Mouse (Mus musculus): Measurements from ENCODE around the gene Trim10. TPM values are rescaled to one million over a fixed set of nuclear protein-coding genes. Genes with fewer than 3 reads are reported as not detected.
"Not testable (repeated sequence)": the region's sequence is repeated elsewhere in the genome, so short reads cannot be mapped to it uniquely, and the experiment has no call there.

The Trim10 gene
- polyA plus RNA-seq, 1 experiment from 2014 or later: 5.9 TPM

- not testable (repeated sequence) for ATAC-seq (replicated peaks; ENCODE audit: insufficient number of reproducible peaks, low FRiP score, low TSS enrichment, low read depth); DNase-seq (ENCODE audit: low spot score); H3K4me2 ChIP-seq (ENCODE audit: low read depth, low read length); H3K27me3 ChIP-seq (ENCODE audit: control insufficient read depth, insufficient read depth, low read length); H3K4me3 ChIP-seq (ENCODE audit: low read depth, low read length); H3K36me3 ChIP-seq (replicated peaks; ENCODE audit: control insufficient read depth, insufficient read depth, low read depth, low read length); H3K9me3 ChIP-seq (replicated peaks; ENCODE audit: control insufficient read depth, low read length); H3K4me1 ChIP-seq (ENCODE audit: control insufficient read depth, insufficient read depth, low read length); H3K27ac ChIP-seq (replicated peaks; ENCODE audit: low read depth, low read length); H3K9ac ChIP-seq (replicated peaks; ENCODE audit: low read length)
- 92% methylated on average over 1 of the region's 1 CpGs for WGBS
Measured at GRCm38 (mm10) chr17:36891496-36891895, 22.1 kb downstream of the Trim10 start.

- Histone ChIP-seq H3K36me3 (replicated peaks; ENCODE audit: control insufficient read depth, insufficient read depth, low read depth, low read length) (no peaks in the 10 kb centered on the region), H3K9me3 (replicated peaks; ENCODE audit: control insufficient read depth, low read length) (no peaks in the 10 kb centered on the region), H3K4me2 (ENCODE audit: low read depth, low read length) (no peak overlapping the region), H3K9ac (replicated peaks; ENCODE audit: low read length) (no peak overlapping the region), H3K27me3 (ENCODE audit: control insufficient read depth, insufficient read depth, low read length) (no peaks in the 10 kb centered on the region), H3K4me3 (ENCODE audit: low read depth, low read length) (no peak overlapping the region), H3K27ac (replicated peaks; ENCODE audit: low read depth, low read length) (no peak overlapping the region), H3K4me1 (ENCODE audit: control insufficient read depth, insufficient read depth, low read length) (no peaks in the 10 kb centered on the region)
- WGBS: 9% methylated on average over 2 of the region's 2 CpGs
- ATAC-seq (replicated peaks; ENCODE audit: insufficient number of reproducible peaks, low FRiP score, low TSS enrichment, low read depth) (no peak), DNase-seq (ENCODE audit: low spot score) (peak; percentile 51)
Measured at GRCm38 (mm10) chr17:36892362-36892761, 23.0 kb downstream of the Trim10 start.

GRCm38 (mm10) chr17:36893387-36893786 is 24.0 kb downstream of the Trim10 start:
- Histone ChIP-seq H3K27me3 (ENCODE audit: control insufficient read depth, insufficient read depth, low read length) (no peaks in the 10 kb centered on the region), H3K4me3 (ENCODE audit: low read depth, low read length) (no peak overlapping the region), H3K27ac (replicated peaks; ENCODE audit: low read depth, low read length) (no peak overlapping the region), H3K4me1 (ENCODE audit: control insufficient read depth, insufficient read depth, low read length) (no peaks in the 10 kb centered on the region), H3K36me3 (replicated peaks; ENCODE audit: control insufficient read depth, insufficient read depth, low read depth, low read length) (no peaks in the 10 kb centered on the region), H3K4me2 (ENCODE audit: low read depth, low read length) (no peak overlapping the region), H3K9me3 (replicated peaks; ENCODE audit: control insufficient read depth, low read length) (no peaks in the 10 kb centered on the region), H3K9ac (replicated peaks; ENCODE audit: low read length) (no peak overlapping the region)
- no peak for DNase-seq (ENCODE audit: low spot score)
- 79% methylated on average over 5 of the region's 5 CpGs for WGBS
- ATAC-seq (replicated peaks; ENCODE audit: insufficient number of reproducible peaks, low FRiP score, low TSS enrichment, low read depth): no peak

- no peak overlapping the region for H3K4me3 ChIP-seq (ENCODE audit: low read depth, low read length)
- no peaks in the 10 kb centered on the region for H3K27me3 ChIP-seq (ENCODE audit: control insufficient read depth, insufficient read depth, low read length)
- no peak overlapping the region for H3K9ac ChIP-seq (replicated peaks; ENCODE audit: low read length)
- no peaks in the 10 kb centered on the region for H3K36me3 ChIP-seq (replicated peaks; ENCODE audit: control insufficient read depth, insufficient read depth, low read depth, low read length)
- ATAC-seq (replicated peaks; ENCODE audit: insufficient number of reproducible peaks, low FRiP score, low TSS enrichment, low read depth): no peak
- H3K27ac ChIP-seq (replicated peaks; ENCODE audit: low read depth, low read length): no peak overlapping the region
- DNase-seq (ENCODE audit: low spot score): peak; percentile 61
- 88% methylated on average over 1 of the region's 1 CpGs for WGBS
- no peak overlapping the region for H3K4me2 ChIP-seq (ENCODE audit: low read depth, low read length)
- H3K9me3 ChIP-seq (replicated peaks; ENCODE audit: control insufficient read depth, low read length): no peaks in the 10 kb centered on the region
- H3K4me1 ChIP-seq (ENCODE audit: control insufficient read depth, insufficient read depth, low read length): no peaks in the 10 kb centered on the region
Measured at GRCm38 (mm10) chr17:36896583-36896982, 27.2 kb downstream of the Trim10 start.

- ATAC-seq (replicated peaks; ENCODE audit: insufficient number of reproducible peaks, low FRiP score, low TSS enrichment, low read depth): no peak
- no peak overlapping the region for H3K9ac ChIP-seq (replicated peaks; ENCODE audit: low read length)
- DNase-seq (ENCODE audit: low spot score): no peak
- H3K27ac ChIP-seq (replicated peaks; ENCODE audit: low read depth, low read length): no peak overlapping the region
- no peaks in the 10 kb centered on the region for H3K27me3 ChIP-seq (ENCODE audit: control insufficient read depth, insufficient read depth, low read length)
- H3K9me3 ChIP-seq (replicated peaks; ENCODE audit: control insufficient read depth, low read length): no peaks in the 10 kb centered on the region
- H3K4me2 ChIP-seq (ENCODE audit: low read depth, low read length): no peak overlapping the region
- no peaks in the 10 kb centered on the region for H3K36me3 ChIP-seq (replicated peaks; ENCODE audit: control insufficient read depth, insufficient read depth, low read depth, low read length)
- no peaks in the 10 kb centered on the region for H3K4me1 ChIP-seq (ENCODE audit: control insufficient read depth, insufficient read depth, low read length)
- H3K4me3 ChIP-seq (ENCODE audit: low read depth, low read length): no peak overlapping the region
Measured at GRCm38 (mm10) chr17:36897065-36897464, 27.7 kb downstream of the Trim10 start.

GRCm38 (mm10) chr17:36897552-36898205 is 28.3 kb downstream of the Trim10 start, which contains the start of gene Trim31:
TSS of gene Trim31 (plus strand) at chr17:36898118.
- Histone ChIP-seq H3K27me3 (ENCODE audit: control insufficient read depth, insufficient read depth, low read length) (no peaks in the 10 kb centered on the region), H3K4me1 (ENCODE audit: control insufficient read depth, insufficient read depth, low read length) (no peaks in the 10 kb centered on the region), H3K9me3 (replicated peaks; ENCODE audit: control insufficient read depth, low read length) (no peaks in the 10 kb centered on the region), H3K27ac (replicated peaks; ENCODE audit: low read depth, low read length) (no peak within 1 kb of the TSS), H3K36me3 (replicated peaks; ENCODE audit: control insufficient read depth, insufficient read depth, low read depth, low read length) (no peaks in the 10 kb centered on the region), H3K4me3 (ENCODE audit: low read depth, low read length) (no peak within 1 kb of the TSS), H3K4me2 (ENCODE audit: low read depth, low read length) (no peak within 1 kb of the TSS), H3K9ac (replicated peaks; ENCODE audit: low read length) (no peak within 1 kb of the TSS)
- DNase-seq (ENCODE audit: low spot score) (no peak), ATAC-seq (replicated peaks; ENCODE audit: insufficient number of reproducible peaks, low FRiP score, low TSS enrichment, low read depth) (no peak)
- WGBS: 72% methylated on average over 6 of the region's 6 CpGs

- no peak overlapping the region for H3K9ac ChIP-seq (replicated peaks; ENCODE audit: low read length)
- H3K9me3 ChIP-seq (replicated peaks; ENCODE audit: control insufficient read depth, low read length): no peaks in the 10 kb centered on the region
- WGBS: 77% methylated on average over 4 of the region's 4 CpGs
- ATAC-seq (replicated peaks; ENCODE audit: insufficient number of reproducible peaks, low FRiP score, low TSS enrichment, low read depth): no peak
- H3K4me3 ChIP-seq (ENCODE audit: low read depth, low read length): no peak overlapping the region
- no peak overlapping the region for H3K27ac ChIP-seq (replicated peaks; ENCODE audit: low read depth, low read length)
- no peak for DNase-seq (ENCODE audit: low spot score)
- no peaks in the 10 kb centered on the region for H3K4me1 ChIP-seq (ENCODE audit: control insufficient read depth, insufficient read depth, low read length)
- no peaks in the 10 kb centered on the region for H3K36me3 ChIP-seq (replicated peaks; ENCODE audit: control insufficient read depth, insufficient read depth, low read depth, low read length)
- H3K4me2 ChIP-seq (ENCODE audit: low read depth, low read length): no peak overlapping the region
- H3K27me3 ChIP-seq (ENCODE audit: control insufficient read depth, insufficient read depth, low read length): no peaks in the 10 kb centered on the region
Measured at GRCm38 (mm10) chr17:36899376-36899775, 30.0 kb downstream of the Trim10 start.

- Histone ChIP-seq H3K27ac (replicated peaks; ENCODE audit: low read depth, low read length) (no peak overlapping the region), H3K4me1 (ENCODE audit: control insufficient read depth, insufficient read depth, low read length) (no peaks in the 10 kb centered on the region), H3K27me3 (ENCODE audit: control insufficient read depth, insufficient read depth, low read length) (no peaks in the 10 kb centered on the region), H3K4me3 (ENCODE audit: low read depth, low read length) (no peak overlapping the region), H3K9me3 (replicated peaks; ENCODE audit: control insufficient read depth, low read length) (no peaks in the 10 kb centered on the region), H3K36me3 (replicated peaks; ENCODE audit: control insufficient read depth, insufficient read depth, low read depth, low read length) (no peaks in the 10 kb centered on the region), H3K4me2 (ENCODE audit: low read depth, low read length) (no peak overlapping the region), H3K9ac (replicated peaks; ENCODE audit: low read length) (no peak overlapping the region)
- ATAC-seq (replicated peaks; ENCODE audit: insufficient number of reproducible peaks, low FRiP score, low TSS enrichment, low read depth) (no peak), DNase-seq (ENCODE audit: low spot score) (no peak)
- WGBS: 90% methylated on average over 5 of the region's 5 CpGs
Measured at GRCm38 (mm10) chr17:36900001-36900400, 30.6 kb downstream of the Trim10 start.

Data from embryonic facial prominence, embryonic 11.5 days (tissue).